Mouse (Mus musculus): ENCODE measurements at regions not wholly inside any gene's neighbourhood (a gene's known extent, or its start where the extent isn't known, plus 50 kb on each side); places are given as distances from the start of the nearest gene placed in this dataset.

DNA sequence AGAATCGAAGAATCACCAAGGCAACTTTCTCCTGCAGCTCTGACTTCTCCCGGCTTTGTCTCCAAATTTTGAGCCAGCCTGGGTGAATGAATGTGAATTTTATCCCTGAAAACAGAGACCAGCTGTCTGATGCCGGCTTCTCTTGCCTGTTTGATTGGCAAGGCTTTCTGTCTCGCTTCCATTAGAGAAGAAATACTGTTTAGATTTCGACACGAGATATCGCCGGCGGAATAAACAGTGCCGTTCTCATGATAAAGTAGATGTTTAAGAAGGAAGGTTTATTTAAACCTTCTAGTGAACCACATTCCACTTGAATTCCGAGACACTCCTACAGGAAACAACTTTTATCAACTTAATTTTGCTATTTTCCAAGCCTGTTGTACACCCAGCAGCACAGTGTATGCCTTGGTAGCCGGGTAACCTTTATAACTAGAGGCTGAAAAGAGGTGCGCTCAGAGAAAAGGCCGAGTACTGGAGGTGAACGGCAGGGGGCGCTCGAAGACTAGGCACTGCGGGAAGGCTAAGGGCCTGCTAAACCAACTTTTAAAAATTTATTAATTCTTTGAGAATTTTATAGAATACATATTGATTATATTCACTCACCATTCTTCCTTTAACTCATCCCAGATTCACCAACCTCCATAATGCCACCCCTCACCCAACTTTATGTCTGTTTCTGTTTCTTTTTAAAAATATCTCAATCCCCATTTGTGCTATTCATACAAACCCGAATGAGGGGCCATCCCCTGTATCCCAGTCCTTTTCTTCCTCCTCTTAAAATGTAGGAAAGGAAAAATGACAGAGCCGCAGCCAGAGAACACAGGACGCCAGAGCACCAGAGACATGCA is 227.2 kb downstream of the Slc30a10 start:
- no peak overlapping the region for H3K27ac ChIP-seq (ENCODE audit: control insufficient read depth, insufficient read depth, low read length)
- no peak for TF ChIP-seq POLR2A (IDR thresholded peaks at IDR 0.05; ENCODE audit: control insufficient read depth, extremely low read depth, insufficient read depth, low read length, poor library complexity)
- 0 out of 2 replicates have a peak, but pooled peaks have one; percentile 20 for TF ChIP-seq CTCF (IDR thresholded peaks at IDR 0.05; ENCODE audit: borderline replicate concordance, control insufficient read depth, extremely low read depth, insufficient read depth, low read length, poor library complexity)
- WGBS, result 50% methylated on average over 21 of the region's 21 CpGs
- DNase-seq, result peak; percentile 21
- H3K4me3 ChIP-seq (ENCODE audit: control insufficient read depth, insufficient read depth, low read length), result no peak overlapping the region
- H3K36me3 ChIP-seq (ENCODE audit: control insufficient read depth, insufficient read depth, low read length), result no peaks in the 10 kb centered on the region
- no peaks in the 10 kb centered on the region for H3K27me3 ChIP-seq (ENCODE audit: control insufficient read depth, insufficient read depth, low read length)
- H3K4me1 ChIP-seq (replicated peaks; ENCODE audit: control insufficient read depth, insufficient read depth, low read length), result no peaks in the 10 kb centered on the region

DNA sequence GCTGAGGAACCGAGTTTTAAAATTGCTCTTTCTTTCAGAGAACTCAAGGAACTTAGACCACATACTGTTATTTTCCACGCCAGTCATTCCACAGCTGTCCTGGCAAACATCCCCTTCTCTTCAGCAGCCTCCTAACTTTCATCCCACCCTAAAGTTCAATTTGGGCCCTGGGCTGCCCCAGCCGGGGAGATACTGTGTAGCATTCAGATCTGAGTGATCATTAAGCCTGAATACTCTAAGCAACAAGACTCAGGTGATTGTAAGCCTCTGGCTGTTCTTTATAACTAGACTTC is 227.8 kb downstream of the Slc30a10 start:
- no peaks in the 10 kb centered on the region for H3K27me3 ChIP-seq (ENCODE audit: control insufficient read depth, insufficient read depth, low read length)
- no peaks in the 10 kb centered on the region for H3K36me3 ChIP-seq (ENCODE audit: control insufficient read depth, insufficient read depth, low read length)
- no peak overlapping the region for H3K4me3 ChIP-seq (ENCODE audit: control insufficient read depth, insufficient read depth, low read length)
- no peak for TF ChIP-seq POLR2A (IDR thresholded peaks at IDR 0.05; ENCODE audit: control insufficient read depth, extremely low read depth, insufficient read depth, low read length, poor library complexity)
- TF ChIP-seq CTCF (IDR thresholded peaks at IDR 0.05; ENCODE audit: borderline replicate concordance, control insufficient read depth, extremely low read depth, insufficient read depth, low read length, poor library complexity), result no peak
- no peak overlapping the region for H3K27ac ChIP-seq (ENCODE audit: control insufficient read depth, insufficient read depth, low read length)
- WGBS, result 97% methylated on average over 3 of the region's 3 CpGs
- no peak for DNase-seq
- no peaks in the 10 kb centered on the region for H3K4me1 ChIP-seq (replicated peaks; ENCODE audit: control insufficient read depth, insufficient read depth, low read length)

DNA sequence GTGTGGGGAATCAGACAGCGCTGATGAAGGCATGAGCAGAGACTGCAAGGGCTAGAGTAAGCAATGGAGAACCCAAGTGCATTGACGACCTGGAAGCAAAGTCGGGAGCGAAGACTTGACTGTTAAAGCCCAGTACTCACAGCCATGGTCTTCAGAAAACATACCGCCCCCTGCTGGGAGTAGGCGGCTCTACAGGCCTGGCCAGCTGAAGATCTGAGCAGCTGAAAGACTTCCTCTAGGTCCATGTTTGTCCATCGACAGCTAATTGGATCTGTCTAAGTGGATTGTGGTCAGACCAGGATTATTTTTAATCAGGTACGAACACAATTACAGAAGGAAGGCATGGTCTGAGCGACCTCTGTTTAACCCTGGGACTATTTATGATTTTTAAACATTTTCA is 230.0 kb downstream of the Slc30a10 start:
- H3K4me3 ChIP-seq (ENCODE audit: control insufficient read depth, insufficient read depth, low read length), result no peak overlapping the region
- DNase-seq, result peak; percentile 5
- no peaks in the 10 kb centered on the region for H3K27me3 ChIP-seq (ENCODE audit: control insufficient read depth, insufficient read depth, low read length)
- no peaks in the 10 kb centered on the region for H3K36me3 ChIP-seq (ENCODE audit: control insufficient read depth, insufficient read depth, low read length)
- WGBS, result 80% methylated on average over 9 of the region's 9 CpGs
- no peaks in the 10 kb centered on the region for H3K4me1 ChIP-seq (replicated peaks; ENCODE audit: control insufficient read depth, insufficient read depth, low read length)
- 0 out of 2 replicates have a peak, but pooled peaks have one; percentile 27 for TF ChIP-seq CTCF (IDR thresholded peaks at IDR 0.05; ENCODE audit: borderline replicate concordance, control insufficient read depth, extremely low read depth, insufficient read depth, low read length, poor library complexity)
- TF ChIP-seq POLR2A (IDR thresholded peaks at IDR 0.05; ENCODE audit: control insufficient read depth, extremely low read depth, insufficient read depth, low read length, poor library complexity), result no peak
- no peak overlapping the region for H3K27ac ChIP-seq (ENCODE audit: control insufficient read depth, insufficient read depth, low read length)

DNA sequence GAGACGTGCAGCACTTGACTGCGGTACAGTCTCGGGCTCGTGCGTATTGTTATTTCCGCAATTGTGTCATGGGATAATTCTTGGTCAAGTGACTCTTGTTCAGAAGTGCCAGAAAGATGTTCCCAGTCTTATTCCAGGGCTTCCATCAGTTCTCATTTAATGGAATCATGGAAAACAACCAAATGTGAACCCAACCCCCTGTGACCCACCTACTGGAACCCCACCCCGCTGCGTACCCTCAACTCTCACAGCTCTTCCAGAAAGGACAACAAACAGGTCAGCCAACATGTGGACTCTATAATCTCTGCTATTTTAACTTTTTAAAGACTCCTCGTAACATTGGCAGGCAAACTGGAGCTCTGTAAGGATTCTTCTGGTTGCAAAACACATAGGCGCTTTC is 233.9 kb downstream of the Slc30a10 start:
- TF ChIP-seq CTCF (IDR thresholded peaks at IDR 0.05; ENCODE audit: borderline replicate concordance, control insufficient read depth, extremely low read depth, insufficient read depth, low read length, poor library complexity), result no peak
- no peak for TF ChIP-seq POLR2A (IDR thresholded peaks at IDR 0.05; ENCODE audit: control insufficient read depth, extremely low read depth, insufficient read depth, low read length, poor library complexity)
- WGBS, result 98% methylated on average over 10 of the region's 10 CpGs
- no peak for DNase-seq
- Histone ChIP-seq H3K27ac (ENCODE audit: control insufficient read depth, insufficient read depth, low read length) (no peak overlapping the region), H3K4me1 (replicated peaks; ENCODE audit: control insufficient read depth, insufficient read depth, low read length) (no peaks in the 10 kb centered on the region), H3K27me3 (ENCODE audit: control insufficient read depth, insufficient read depth, low read length) (no peaks in the 10 kb centered on the region), H3K4me3 (ENCODE audit: control insufficient read depth, insufficient read depth, low read length) (no peak overlapping the region), H3K36me3 (ENCODE audit: control insufficient read depth, insufficient read depth, low read length) (no peaks in the 10 kb centered on the region)

DNA sequence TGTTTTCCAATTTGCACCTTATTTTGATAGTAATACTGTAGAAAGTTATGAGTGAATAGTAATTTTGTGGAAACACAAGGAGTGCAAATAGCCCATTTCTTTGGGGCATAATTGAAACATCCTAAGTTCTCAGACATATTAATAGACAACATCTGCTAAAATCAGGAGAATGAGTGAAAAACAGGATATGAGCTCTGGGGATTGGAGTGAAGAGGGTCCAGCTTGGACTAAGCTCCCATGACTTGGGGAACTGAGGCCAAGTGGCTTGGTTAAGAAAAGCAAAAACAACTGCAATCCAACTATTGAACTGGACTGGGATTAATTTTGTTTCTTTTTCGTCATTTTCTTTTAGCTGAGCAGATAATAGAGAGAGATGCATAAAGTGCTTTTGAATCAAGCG is 240.7 kb downstream of the Slc30a10 start:
- no peak for DNase-seq
- TF ChIP-seq POLR2A (IDR thresholded peaks at IDR 0.05; ENCODE audit: control insufficient read depth, extremely low read depth, insufficient read depth, low read length, poor library complexity), result no peak
- TF ChIP-seq CTCF (IDR thresholded peaks at IDR 0.05; ENCODE audit: borderline replicate concordance, control insufficient read depth, extremely low read depth, insufficient read depth, low read length, poor library complexity), result no peak
- H3K27ac ChIP-seq (ENCODE audit: control insufficient read depth, insufficient read depth, low read length), result no peak overlapping the region
- no peaks in the 10 kb centered on the region for H3K27me3 ChIP-seq (ENCODE audit: control insufficient read depth, insufficient read depth, low read length)
- WGBS, result 92% methylated on average over 2 of the region's 2 CpGs
- no peaks in the 10 kb centered on the region for H3K36me3 ChIP-seq (ENCODE audit: control insufficient read depth, insufficient read depth, low read length)
- no peaks in the 10 kb centered on the region for H3K4me1 ChIP-seq (replicated peaks; ENCODE audit: control insufficient read depth, insufficient read depth, low read length)
- H3K4me3 ChIP-seq (ENCODE audit: control insufficient read depth, insufficient read depth, low read length), result no peak overlapping the region

DNA sequence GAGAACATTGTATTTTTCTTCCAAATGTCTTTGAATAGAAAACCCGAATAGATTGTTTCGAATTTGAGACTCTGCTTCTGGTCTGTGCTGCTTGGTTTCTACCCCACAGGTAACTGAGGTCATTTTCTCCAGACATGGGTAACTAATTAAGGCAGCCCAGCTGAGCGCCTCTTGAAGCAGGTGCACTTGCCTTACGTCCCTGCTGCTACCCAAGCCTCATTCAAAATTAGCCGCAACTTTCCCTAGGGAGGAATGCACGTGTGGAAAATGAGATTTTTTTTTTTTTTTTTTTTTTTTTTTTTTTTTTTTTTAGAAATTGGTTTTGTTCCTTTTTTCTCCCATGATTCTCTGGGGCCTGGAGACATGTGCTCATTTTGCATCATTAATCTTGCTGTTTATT is 245.1 kb downstream of the Slc30a10 start:
- H3K4me3 ChIP-seq (ENCODE audit: control insufficient read depth, insufficient read depth, low read length), result no peak overlapping the region
- TF ChIP-seq POLR2A (IDR thresholded peaks at IDR 0.05; ENCODE audit: control insufficient read depth, extremely low read depth, insufficient read depth, low read length, poor library complexity) (no peak), CTCF (IDR thresholded peaks at IDR 0.05; ENCODE audit: borderline replicate concordance, control insufficient read depth, extremely low read depth, insufficient read depth, low read length, poor library complexity) (no peak)
- 89% methylated on average over 6 of the region's 6 CpGs for WGBS
- no peaks in the 10 kb centered on the region for H3K36me3 ChIP-seq (ENCODE audit: control insufficient read depth, insufficient read depth, low read length)
- H3K27ac ChIP-seq (ENCODE audit: control insufficient read depth, insufficient read depth, low read length), result no peak overlapping the region
- H3K4me1 ChIP-seq (replicated peaks; ENCODE audit: control insufficient read depth, insufficient read depth, low read length), result no peaks in the 10 kb centered on the region
- DNase-seq, result no peak
- no peaks in the 10 kb centered on the region for H3K27me3 ChIP-seq (ENCODE audit: control insufficient read depth, insufficient read depth, low read length)
